Mouse (Mus musculus) hematopoietic stem cell, adult 5-6 weeks (primary cell): ENCODE measurements around the gene A1cf. TPM values are rescaled to one million over a fixed set of nuclear protein-coding genes. Genes with fewer than 3 reads are reported as not detected.

ENCODE experiments used
- total RNA-seq: library from RNA; stranded (forward); fragments of 172-1452, 232-1000 nt; gene quantifications from 2 replicates; pipeline ENCODE4 v1.2.3, GENCODE M21; 2017

Gene A1cf
- total RNA-seq, 1 experiment from 2014 or later, result 4.1 TPM

Other genes with a start within 250 kb of the A1cf start
- gene Prkg1, start 103.7 kb upstream of the A1cf start, total RNA-seq, result 21.6 and 24.1 TPM in 2 replicates
- gene Asah2, start 239.4 kb downstream of the A1cf start, total RNA-seq, result 23.3 and 31.3 TPM in 2 replicates